Mouse (Mus musculus): ENCODE data around the gene Aig1. TPM values are rescaled to one million over a fixed set of nuclear protein-coding genes. Genes with fewer than 3 reads are reported as not detected.

Aig1 gene
- 118 and 126 TPM in 2 replicates for polyA plus RNA-seq (2021; fragmentation: Nextera tagmentation)
- long read RNA-seq, experiment 1, transcript Aig1-205 (6 exons, 1,554 nt): major isoform, 96 of 153 reads
- long read RNA-seq, experiment 1, partial matches to known transcripts: 36 of 153 reads
- long read RNA-seq, experiment 1, other reads (novel, unspliced or antisense): 17 of 153 reads
- long read RNA-seq, experiment 2, transcript Aig1-205 (6 exons, 1,554 nt): major isoform, 295 of 377 reads
- long read RNA-seq, experiment 2, transcript Aig1-201 (6 exons, 1,439 nt): minor isoform, 10 of 377 reads
- long read RNA-seq, experiment 2, partial matches to known transcripts: 9 of 377 reads
- long read RNA-seq, experiment 2, other reads (novel, unspliced or antisense): 60 of 377 reads

DNA sequence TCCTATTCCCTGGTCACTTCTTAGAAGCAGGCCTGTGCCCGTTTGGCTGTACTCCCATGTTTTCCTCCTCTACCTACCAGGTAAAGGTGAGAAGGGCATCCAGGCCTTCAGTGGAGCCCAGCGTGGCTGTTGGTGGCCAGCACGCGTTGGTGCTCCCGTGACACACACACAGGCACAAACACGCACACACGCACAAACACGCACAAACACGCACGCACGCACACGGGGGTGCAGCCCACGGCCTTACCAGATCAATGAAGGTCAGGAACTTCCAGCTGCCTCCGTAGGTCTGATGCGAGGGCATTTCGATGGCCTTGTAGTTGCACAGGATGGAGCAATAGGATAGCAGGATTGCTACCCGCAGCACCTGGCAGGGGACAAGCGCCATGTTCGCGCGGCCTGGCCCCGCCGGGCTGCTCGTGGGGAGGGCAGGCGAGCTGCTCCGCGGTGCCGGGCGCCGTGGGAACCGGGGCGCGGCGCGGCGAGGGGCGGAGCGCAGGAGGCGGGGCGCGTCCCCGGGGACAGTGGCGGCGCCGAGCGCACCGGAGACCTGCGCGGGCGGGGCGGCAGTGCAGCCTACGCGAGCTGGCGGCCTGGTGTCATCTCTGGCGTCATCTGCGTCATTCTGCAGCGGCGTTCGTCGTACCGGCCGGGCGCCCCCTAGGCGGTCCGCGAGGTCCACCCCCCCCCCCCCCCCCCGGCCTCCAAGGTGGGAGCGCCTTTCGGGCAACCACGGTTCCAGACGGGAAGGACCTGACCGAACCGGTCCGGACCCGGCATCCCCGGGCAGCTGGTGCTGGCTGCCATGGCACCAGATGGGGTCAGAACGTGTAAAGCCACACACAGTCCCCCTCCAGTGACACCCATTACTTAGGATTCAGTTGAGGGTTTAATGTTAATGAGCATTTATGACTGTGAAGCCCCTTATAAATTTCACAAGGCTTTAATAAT is at the start of gene Aig1:
Gene Aig1 (minus strand): TSS at position 610 of the 951 bp plus-strand sequence.

Other genes starting within 250 kb of the Aig1 start
- 33.8 and 37.4 TPM in 2 replicates for gene Hivep2, start 97.1 kb upstream of the Aig1 start, polyA plus RNA-seq (2021; fragmentation: Nextera tagmentation)

Data from layer of hippocampus, adult 6 months (tissue).